Mouse (Mus musculus): ENCODE data around the gene Lpp. TPM values are rescaled to one million over a fixed set of nuclear protein-coding genes. Genes with fewer than 3 reads are reported as not detected.

Lpp gene
- polyA plus RNA-seq, 1 experiment from 2014 or later, result 10.7 TPM

GRCm38 (mm10) chr16:24577798-24578197 is 184.5 kb downstream of the Lpp start:
- 65% methylated on average over 2 of the region's 2 CpGs for whole genome bisulfite sequencing (ENCODE audit: insufficient replicate concordance)
- Histone ChIP-seq H3K27me3 (ENCODE audit: insufficient read depth, low read length) (no peaks in the 10 kb centered on the region), H3K4me3 (ENCODE audit: low read depth, low read length) (no peak overlapping the region), H3K27ac (ENCODE audit: low read depth) (no peak overlapping the region), H3K4me2 (ENCODE audit: low read depth, low read length) (no peak overlapping the region), H3K36me3 (replicated peaks; ENCODE audit: insufficient read depth, low read length) (no peaks in the 10 kb centered on the region), H3K9me3 (ENCODE audit: low read length) (no peaks in the 10 kb centered on the region), H3K9ac (replicated peaks) (no peak overlapping the region), H3K4me1 (ENCODE audit: insufficient read depth) (peaks cover 16% of the 10 kb centered on the region)
- no peak for DNase-seq
- no peak for ATAC-seq
- TF ChIP-seq CTCF (IDR thresholded peaks at IDR 0.05; ENCODE audit: low read depth) (no peak), EP300 (IDR thresholded peaks at IDR 0.05; ENCODE audit: low read depth) (no peak)

- Histone ChIP-seq H3K4me2 (ENCODE audit: low read depth, low read length) (no peak overlapping the region), H3K9me3 (ENCODE audit: low read length) (no peaks in the 10 kb centered on the region), H3K9ac (replicated peaks) (no peak overlapping the region), H3K36me3 (replicated peaks; ENCODE audit: insufficient read depth, low read length) (no peaks in the 10 kb centered on the region), H3K4me1 (ENCODE audit: insufficient read depth) (peaks cover 5% of the 10 kb centered on the region; the same call in 1 of the 2 replicates), H3K27ac (ENCODE audit: low read depth) (no peak overlapping the region), H3K27me3 (ENCODE audit: insufficient read depth, low read length) (no peaks in the 10 kb centered on the region), H3K4me3 (ENCODE audit: low read depth, low read length) (no peak overlapping the region)
- DNase-seq (no peak), ATAC-seq (no peak)
- 88% methylated on average over 2 of the region's 2 CpGs for WGBS (ENCODE audit: insufficient replicate concordance)
- TF ChIP-seq CTCF (IDR thresholded peaks at IDR 0.05; ENCODE audit: low read depth), result no peak
- TF ChIP-seq EP300 (IDR thresholded peaks at IDR 0.05; ENCODE audit: low read depth), result no peak
These were observed 189.5 kb downstream of the Lpp start for GRCm38 (mm10) chr16:24582847-24583246.

GRCm38 (mm10) chr16:24593535-24593934 is 200.2 kb downstream of the Lpp start:
- 61% methylated on average over 4 of the region's 4 CpGs for WGBS (ENCODE audit: insufficient replicate concordance)
- Histone ChIP-seq H3K4me2 (ENCODE audit: low read depth, low read length) (no peak overlapping the region), H3K27me3 (ENCODE audit: insufficient read depth, low read length) (no peaks in the 10 kb centered on the region), H3K36me3 (replicated peaks; ENCODE audit: insufficient read depth, low read length) (no peaks in the 10 kb centered on the region), H3K9ac (replicated peaks) (no peak overlapping the region), H3K27ac (ENCODE audit: low read depth) (no peak overlapping the region), H3K4me3 (ENCODE audit: low read depth, low read length) (no peak overlapping the region), H3K4me1 (ENCODE audit: insufficient read depth) (no peaks in the 10 kb centered on the region), H3K9me3 (ENCODE audit: low read length) (no peaks in the 10 kb centered on the region)
- no peak for TF ChIP-seq EP300 (IDR thresholded peaks at IDR 0.05; ENCODE audit: low read depth)
- DNase-seq (no peak), ATAC-seq (no peak)

- Histone ChIP-seq H3K9me3 (ENCODE audit: low read length) (no peaks in the 10 kb centered on the region), H3K36me3 (replicated peaks; ENCODE audit: insufficient read depth, low read length) (no peaks in the 10 kb centered on the region), H3K27me3 (ENCODE audit: insufficient read depth, low read length) (no peaks in the 10 kb centered on the region), H3K4me2 (ENCODE audit: low read depth, low read length) (no peak overlapping the region), H3K4me3 (ENCODE audit: low read depth, low read length) (no peak overlapping the region), H3K9ac (replicated peaks) (no peak overlapping the region), H3K27ac (ENCODE audit: low read depth) (no peak overlapping the region), H3K4me1 (ENCODE audit: insufficient read depth) (no peaks in the 10 kb centered on the region)
- 75% methylated on average over 5 of the region's 5 CpGs for WGBS (ENCODE audit: insufficient replicate concordance)
- no peak for ATAC-seq
- no peak for DNase-seq
- TF ChIP-seq CTCF (IDR thresholded peaks at IDR 0.05; ENCODE audit: low read depth), result no peak
- TF ChIP-seq EP300 (IDR thresholded peaks at IDR 0.05; ENCODE audit: low read depth), result no peak
These were observed 201.2 kb downstream of the Lpp start for GRCm38 (mm10) chr16:24594508-24594907.

- Histone ChIP-seq H3K27me3 (ENCODE audit: insufficient read depth, low read length) (no peaks in the 10 kb centered on the region), H3K4me3 (ENCODE audit: low read depth, low read length) (no peak overlapping the region), H3K36me3 (replicated peaks; ENCODE audit: insufficient read depth, low read length) (no peaks in the 10 kb centered on the region), H3K4me2 (ENCODE audit: low read depth, low read length) (no peak overlapping the region), H3K9ac (replicated peaks) (no peak overlapping the region), H3K4me1 (ENCODE audit: insufficient read depth) (no peaks in the 10 kb centered on the region), H3K9me3 (ENCODE audit: low read length) (no peaks in the 10 kb centered on the region), H3K27ac (ENCODE audit: low read depth) (no peak overlapping the region)
- DNase-seq (no peak), ATAC-seq (no peak)
- no peak for TF ChIP-seq EP300 (IDR thresholded peaks at IDR 0.05; ENCODE audit: low read depth)
- TF ChIP-seq CTCF (IDR thresholded peaks at IDR 0.05; ENCODE audit: low read depth), result no peak
These were observed 202.2 kb downstream of the Lpp start for GRCm38 (mm10) chr16:24595493-24595892.

- Histone ChIP-seq H3K27ac (ENCODE audit: low read depth) (no peak overlapping the region), H3K4me1 (ENCODE audit: insufficient read depth) (no peaks in the 10 kb centered on the region; the same call in 1 of the 2 replicates), H3K36me3 (replicated peaks; ENCODE audit: insufficient read depth, low read length) (no peaks in the 10 kb centered on the region), H3K27me3 (ENCODE audit: insufficient read depth, low read length) (no peaks in the 10 kb centered on the region), H3K4me3 (ENCODE audit: low read depth, low read length) (no peak overlapping the region), H3K4me2 (ENCODE audit: low read depth, low read length) (no peak overlapping the region), H3K9me3 (ENCODE audit: low read length) (no peaks in the 10 kb centered on the region), H3K9ac (replicated peaks) (no peak overlapping the region)
- WGBS (ENCODE audit: insufficient replicate concordance), result 61% methylated on average over 7 of the region's 7 CpGs
- DNase-seq (no peak), ATAC-seq (no peak)
- TF ChIP-seq EP300 (IDR thresholded peaks at IDR 0.05; ENCODE audit: low read depth), result no peak
- no peak for TF ChIP-seq CTCF (IDR thresholded peaks at IDR 0.05; ENCODE audit: low read depth)
These were observed 205.3 kb downstream of the Lpp start for GRCm38 (mm10) chr16:24598567-24598966.

- Histone ChIP-seq H3K27me3 (ENCODE audit: insufficient read depth, low read length) (no peaks in the 10 kb centered on the region), H3K4me2 (ENCODE audit: low read depth, low read length) (no peak overlapping the region), H3K27ac (ENCODE audit: low read depth) (no peak overlapping the region), H3K4me3 (ENCODE audit: low read depth, low read length) (no peak overlapping the region), H3K4me1 (ENCODE audit: insufficient read depth) (no peaks in the 10 kb centered on the region; the same call in 1 of the 2 replicates), H3K36me3 (replicated peaks; ENCODE audit: insufficient read depth, low read length) (no peaks in the 10 kb centered on the region), H3K9ac (replicated peaks) (no peak overlapping the region), H3K9me3 (ENCODE audit: low read length) (no peaks in the 10 kb centered on the region)
- WGBS (ENCODE audit: insufficient replicate concordance), result 41% methylated on average over 7 of the region's 7 CpGs
- TF ChIP-seq EP300 (IDR thresholded peaks at IDR 0.05; ENCODE audit: low read depth), result no peak
- no peak for TF ChIP-seq CTCF (IDR thresholded peaks at IDR 0.05; ENCODE audit: low read depth)
- ATAC-seq, result no peak
- DNase-seq, result no peak
These were observed 206.5 kb downstream of the Lpp start for GRCm38 (mm10) chr16:24599766-24600165.

All from liver, postnatal 0 days (tissue).